Comparison of ENCODE assay signal across 8 mouse cellular contexts in the genomic region with DNA sequence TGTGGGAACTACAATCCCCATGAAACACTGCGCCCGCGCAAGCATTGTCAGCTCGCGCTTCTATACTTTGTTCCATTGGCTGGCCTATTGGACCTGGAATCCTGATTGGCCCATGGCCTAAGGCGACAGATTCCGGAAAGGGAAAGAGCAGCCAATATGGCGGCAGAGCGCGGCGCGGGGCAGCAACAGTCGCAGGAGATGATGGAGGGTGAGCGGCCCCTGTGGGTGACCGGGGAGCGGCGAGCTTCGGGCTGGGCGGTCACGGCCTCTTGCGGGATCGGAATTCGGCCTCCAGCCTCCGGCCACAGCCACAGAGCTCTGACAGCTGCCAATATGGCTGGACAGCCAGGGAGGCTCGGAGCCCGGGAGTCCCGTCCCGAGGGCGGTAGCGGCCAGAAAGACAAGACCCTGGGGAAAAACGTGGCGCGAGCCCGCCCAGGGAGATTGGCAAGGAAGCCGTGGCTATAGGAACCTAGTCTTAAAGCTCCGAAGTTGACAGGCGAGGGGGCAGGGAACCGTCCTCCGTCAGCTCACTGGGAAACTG. TPM values are rescaled to one million over a fixed set of nuclear protein-coding genes. Genes with fewer than 3 reads are reported as not detected.
A peak's percentile ranks its signal among the peaks of the same experiment; 100 is the strongest.
DNase-seq lines count a peak whose midpoint lies in the region; ATAC-seq lines count a peak whose summit lies in the region.

No protein-coding gene starts in this region.

- no peaks in the 10 kb centered on the region for H3K27me3 ChIP-seq in hindbrain, embryonic 14.5 days (ENCODE audit: control insufficient read depth, insufficient read depth, low read length)

- WGBS in hindbrain, embryonic 14.5 days, result under 1% methylated on average over 39 of the region's 39 CpGs

- peaks cover 10% of the 10 kb centered on the region for H3K4me1 ChIP-seq in hindbrain, embryonic 14.5 days (replicated peaks; ENCODE audit: control insufficient read depth, insufficient read depth, low read length)

- H3K9me3 ChIP-seq in hindbrain, embryonic 14.5 days (ENCODE audit: control insufficient read depth, low read length), result no peaks in the 10 kb centered on the region

- H3K36me3 ChIP-seq in hindbrain, embryonic 14.5 days (replicated peaks; ENCODE audit: control insufficient read depth, insufficient read depth), result peaks cover 23% of the 10 kb centered on the region

- peak overlapping the region; percentile 66 for H3K4me3 ChIP-seq in hindbrain, embryonic 14.5 days (replicated peaks; ENCODE audit: low read length)

- peak overlapping the region; percentile 98 for H3K4me2 ChIP-seq in hindbrain, embryonic 14.5 days (replicated peaks)

- DNase-seq in T-cell, adult 2 months (ENCODE audit: low spot score), result peak; percentile 92
- DNase-seq in cerebellum, postnatal 25 days, result peak; percentile 94 to 96
- DNase-seq in frontal cortex, postnatal 25 days (ENCODE audit: low spot score in 2 of 2), result peak; percentile 87 to 92
- DNase-seq in hindbrain, embryonic 14.5 days (ENCODE audit: low spot score), result peak; percentile 96
- peak; percentile 93 for DNase-seq in layer of hippocampus, postnatal 36 days
- DNase-seq in lung, postnatal 4 days, result peak; percentile 94 to 96
- peak; percentile 95 to 97 for DNase-seq in right cerebral cortex, adult 2 months (ENCODE audit: low spot score in 2 of 2)
- peak; percentile 84 for DNase-seq in urinary bladder, postnatal 25 days (ENCODE audit: low spot score)

- peak; percentile 98 for ATAC-seq in hindbrain, embryonic 14.5 days (ENCODE audit: low FRiP score)

- H3K9ac ChIP-seq in hindbrain, embryonic 14.5 days, result peak overlapping the region; percentile 74

- peak overlapping the region; percentile 79 for H3K27ac ChIP-seq in hindbrain, embryonic 14.5 days

RNA-seq across cellular contexts. Expression of a gene that starts 0.3 kb away (rescaled TPM):
- polyA plus RNA-seq in hindbrain, embryonic 14.5 days (2014; fragmentation: Nextera tagmentation; extraction: Ambion mirVana), result 4.1 and 4.9 TPM in 2 replicates
- total RNA-seq in layer of hippocampus, postnatal 36 days (2021), result 1 to 10 TPM; 5.7 to 6.9 TPM

RNA-seq across cellular contexts. Expression of a gene that starts 0.9 kb away (rescaled TPM):
- 53.3 and 59.0 TPM in 2 replicates for polyA plus RNA-seq in hindbrain, embryonic 14.5 days (2014; fragmentation: Nextera tagmentation; extraction: Ambion mirVana)
- 10 to 100 TPM; 66.3 to 85.6 TPM for total RNA-seq in layer of hippocampus, postnatal 36 days (2021)

RNA-seq across cellular contexts. Expression of a gene that starts 30.2 kb away (rescaled TPM):
- 0.66 and 1.3 TPM in 2 replicates for polyA plus RNA-seq in hindbrain, embryonic 14.5 days (2014; fragmentation: Nextera tagmentation; extraction: Ambion mirVana)
- under 1 TPM; 0.17 to 0.35 TPM for total RNA-seq in layer of hippocampus, postnatal 36 days (2021)

RNA-seq across cellular contexts. Expression of a gene that starts 37.9 kb away (rescaled TPM):
- polyA plus RNA-seq in hindbrain, embryonic 14.5 days (2014; fragmentation: Nextera tagmentation; extraction: Ambion mirVana), result 26.9 and 29.8 TPM in 2 replicates
- total RNA-seq in layer of hippocampus, postnatal 36 days (2021), result 10 to 100 TPM; 22.2 TPM

Comparison
In these comparisons a context has a peak if more than half of its experiments do, and no peak if none do; other contexts are left out.
1. Peak in every context shown above with its lines: DNase-seq, ATAC-seq, H3K4me3 ChIP-seq and H3K27ac ChIP-seq.